Mouse (Mus musculus) kidney, postnatal 0 days (tissue): Measurements from ENCODE around the gene Arnt. TPM values are rescaled to one million over a fixed set of nuclear protein-coding genes. Genes with fewer than 3 reads are reported as not detected.

Experiments used
- ATAC-seq: fragments of 200-750 bp; cut with Nextera tagmentation; replicated peaks from 2 replicates; pipeline ENCODE4 v1.8.0; 2017; ENCODE audit warnings: low read depth, moderate number of reproducible peaks, moderate TSS enrichment, moderate library complexity; ENCODE audit not compliant: low FRiP score
- DNase-seq: peaks from one replicate; pipeline ENCODE4 v3.0.0-alpha.2; 2016; ENCODE audit warnings: low spot score
- H3K27ac ChIP-seq: fragments of 300-500 bp; sonication (generic); 2 replicates; pipeline ENCODE4 v1.5.1; 2014; ENCODE audit warnings: mild to moderate bottlenecking
- H3K27me3 ChIP-seq: fragments of 300-500 bp; sonication (generic); 2 replicates; pipeline ENCODE4 v1.6.1; 2014; ENCODE audit warnings: low read length, mixed read lengths; ENCODE audit not compliant: insufficient read depth
- H3K36me3 ChIP-seq: fragments of 300-500 bp; sonication (generic); 2 replicates; pipeline ENCODE4 v1.6.1; 2014; ENCODE audit warnings: low read length, mixed read lengths; ENCODE audit not compliant: insufficient read depth
- H3K4me1 ChIP-seq: fragments of 300-500 bp; sonication (generic); replicated peaks from 2 replicates; pipeline ENCODE4 v1.6.1; 2014; ENCODE audit warnings: antibody characterized with exemption, low read length, mixed read lengths; ENCODE audit not compliant: insufficient read depth
- H3K4me2 ChIP-seq: fragments of 300-500 bp; sonication (generic); 2 replicates; pipeline ENCODE4 v1.6.1; 2014; ENCODE audit warnings: mild to moderate bottlenecking, low read length, moderate library complexity, mixed read lengths
- H3K4me3 ChIP-seq: fragments of 300-500 bp; sonication (generic); replicated peaks from 2 replicates; pipeline ENCODE4 v1.5.1; 2014; ENCODE audit warnings: low read depth, low read length
- H3K9ac ChIP-seq: fragments of 300-500 bp; sonication (generic); 2 replicates; pipeline ENCODE4 v1.6.1; 2014; ENCODE audit warnings: low read depth, low read length
- H3K9me3 ChIP-seq: fragments of 300-500 bp; sonication (generic); replicated peaks from 2 replicates; pipeline ENCODE4 v1.6.1; 2016; ENCODE audit warnings: low read length, inconsistent platforms, mixed read lengths
- CTCF ChIP-seq: IDR thresholded peaks from 2 replicates; pipeline ENCODE4 v1.5.1; 2016; ENCODE audit warnings: antibody characterized with exemption, low read depth, mild to moderate bottlenecking, moderate library complexity
- WGBS: fragments of 180-500 bp; shearing (Covaris S2); extraction: QIAGEN DNeasy Blood & Tissue Kit; methylation state at CpG from one replicate; pipeline ENCODE4 v1.1.7; 2014; 5-methylcytosine and 5-hydroxymethylcytosine counted together
- polyA plus RNA-seq: library from polyadenylated mRNA; unstranded; fragments of >200 nt; fragmentation: Nextera tagmentation; extraction: Ambion mirVana; gene quantifications from 2 replicates; pipeline ENCODE4 v1.2.1, GENCODE M21; 2015

Gene Arnt
- polyA plus RNA-seq, 1 experiment from 2014 or later, result 21.6 TPM

DNA sequence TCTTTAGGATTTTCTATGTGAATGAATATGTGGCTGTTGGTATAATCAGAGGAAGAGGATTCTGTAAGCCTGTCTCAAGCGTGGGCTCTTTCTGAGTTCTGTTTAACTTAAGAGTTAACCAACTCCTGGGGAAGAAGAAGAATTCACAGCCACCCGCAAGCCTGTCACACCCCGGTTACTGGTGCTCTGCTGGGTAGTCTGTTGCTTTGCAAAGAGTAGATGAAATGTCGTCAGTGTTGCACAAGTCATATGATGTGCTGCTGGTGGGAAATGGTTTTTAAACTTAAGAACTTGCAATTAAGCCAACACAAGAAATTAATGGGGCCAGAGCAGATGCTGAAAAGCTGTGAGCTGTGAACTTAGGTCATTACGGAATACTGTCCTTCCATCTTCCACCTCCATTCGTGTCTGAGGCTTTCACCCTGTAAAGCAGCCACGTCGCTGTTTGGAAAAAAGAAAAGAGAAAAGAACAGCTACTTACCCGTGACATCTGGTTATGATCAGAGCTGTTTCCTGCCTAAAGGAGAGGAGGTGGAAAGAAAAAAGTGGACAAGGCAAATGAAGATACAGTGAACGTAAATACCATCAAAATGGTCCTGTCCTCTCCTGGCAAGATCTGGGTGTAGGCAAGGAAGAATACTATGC lies 65.4 kb downstream of the Arnt start:
- peaks cover 14% of the 10 kb centered on the region for H3K36me3 ChIP-seq
- H3K9ac ChIP-seq, result no peak overlapping the region
- H3K4me2 ChIP-seq, result peak overlapping the region; percentile 30
- no peaks in the 10 kb centered on the region for H3K27me3 ChIP-seq
- H3K4me3 ChIP-seq, result no peak overlapping the region
- no peaks in the 10 kb centered on the region for H3K4me1 ChIP-seq
- no peaks in the 10 kb centered on the region for H3K9me3 ChIP-seq
- WGBS, result 52% methylated on average over 10 of the region's 10 CpGs
- no peak for TF ChIP-seq CTCF
- ATAC-seq, result no peak
- DNase-seq, result peak; percentile 18
- 0 out of 2 replicates have a peak overlapping the region, but pooled peaks have one; percentile 47 for H3K27ac ChIP-seq

- H3K36me3 ChIP-seq, result no peaks in the 10 kb centered on the region
- no peak overlapping the region for H3K4me2 ChIP-seq
- no peak overlapping the region for H3K4me3 ChIP-seq
- H3K27ac ChIP-seq, result no peak overlapping the region
- WGBS, result 47% methylated on average over 2 of the region's 2 CpGs
- DNase-seq, result no peak
- H3K4me1 ChIP-seq, result no peaks in the 10 kb centered on the region
- no peaks in the 10 kb centered on the region for H3K9me3 ChIP-seq
- no peak overlapping the region for H3K9ac ChIP-seq
- H3K27me3 ChIP-seq, result no peaks in the 10 kb centered on the region
- no peak for TF ChIP-seq CTCF
- ATAC-seq, result no peak
Observed at GRCm38 (mm10) chr3:95502312-95502711, 68.1 kb downstream of the Arnt start.

GRCm38 (mm10) chr3:95509348-95509747 lies 75.2 kb downstream of the Arnt start:
- Histone ChIP-seq H3K9me3 (no peaks in the 10 kb centered on the region), H3K27ac (no peak overlapping the region), H3K9ac (no peak overlapping the region), H3K4me3 (no peak overlapping the region), H3K36me3 (no peaks in the 10 kb centered on the region), H3K27me3 (no peaks in the 10 kb centered on the region), H3K4me2 (no peak overlapping the region), H3K4me1 (no peaks in the 10 kb centered on the region)
- no peak for ATAC-seq
- no peak for DNase-seq
- WGBS, result 56% methylated on average over 6 of the region's 6 CpGs
- no peak for TF ChIP-seq CTCF

GRCm38 (mm10) chr3:95511611-95512180 lies 77.5 kb downstream of the Arnt start:
- Histone ChIP-seq H3K4me3 (no peak overlapping the region), H3K4me2 (no peak overlapping the region), H3K9me3 (no peaks in the 10 kb centered on the region), H3K36me3 (no peaks in the 10 kb centered on the region), H3K4me1 (no peaks in the 10 kb centered on the region), H3K27ac (no peak overlapping the region), H3K9ac (no peak overlapping the region), H3K27me3 (no peaks in the 10 kb centered on the region)
- DNase-seq (no peak), ATAC-seq (no peak)
- no peak for TF ChIP-seq CTCF
- 60% methylated on average over 9 of the region's 9 CpGs for WGBS

GRCm38 (mm10) chr3:95516614-95517041 lies 82.4 kb downstream of the Arnt start:
- H3K4me2 ChIP-seq, result no peak overlapping the region
- no peak overlapping the region for H3K27ac ChIP-seq
- 91% methylated on average over 3 of the region's 3 CpGs for WGBS
- DNase-seq (no peak), ATAC-seq (no peak)
- H3K27me3 ChIP-seq, result no peaks in the 10 kb centered on the region
- no peak overlapping the region for H3K4me3 ChIP-seq
- H3K9me3 ChIP-seq, result no peaks in the 10 kb centered on the region
- no peaks in the 10 kb centered on the region for H3K36me3 ChIP-seq
- no peak overlapping the region for H3K9ac ChIP-seq
- TF ChIP-seq CTCF, result no peak
- no peaks in the 10 kb centered on the region for H3K4me1 ChIP-seq

DNA sequence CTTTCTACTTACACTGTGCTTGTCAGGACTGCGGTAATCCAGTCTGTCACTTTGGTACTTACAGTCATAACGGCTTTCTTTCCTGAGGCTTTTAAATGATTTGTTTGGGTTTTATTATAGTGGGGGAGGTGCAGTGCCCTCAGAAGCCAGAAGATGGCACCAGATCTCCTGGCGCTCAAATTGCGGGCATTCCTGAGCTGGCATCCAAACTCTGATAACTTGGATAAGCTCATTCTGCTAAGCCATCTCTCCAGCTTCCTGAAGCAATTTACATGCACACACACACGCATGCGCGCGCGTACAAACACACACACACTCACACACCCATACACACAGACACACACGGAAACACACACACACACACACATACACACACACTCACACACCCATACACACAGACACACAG lies 83.3 kb downstream of the Arnt start:
- Histone ChIP-seq H3K27ac (no peak overlapping the region), H3K9me3 (no peaks in the 10 kb centered on the region), H3K4me1 (no peaks in the 10 kb centered on the region), H3K4me3 (no peak overlapping the region), H3K9ac (no peak overlapping the region), H3K4me2 (no peak overlapping the region), H3K36me3 (no peaks in the 10 kb centered on the region), H3K27me3 (no peaks in the 10 kb centered on the region)
- ATAC-seq (peak; percentile 43; the same call in 1 of the 2 replicates), DNase-seq (peak; percentile 85)
- TF ChIP-seq CTCF, result peak; percentile 92
- WGBS, result 21% methylated on average over 10 of the region's 10 CpGs
